Mouse (Mus musculus): Measurements from ENCODE around the gene Olfr113.
"Not testable (repeated sequence)": the region's sequence is repeated elsewhere in the genome, so short reads cannot be mapped to it uniquely, and the experiment has no call there.

Olfr113 gene
- long read RNA-seq, experiment 1: 0 reads
- long read RNA-seq, experiment 2: 0 reads

- intact Hi-C loops (cut with DNase I): no loop called here
These were observed at the start of gene Olfr113 for GRCm38 (mm10) chr17:37577563-37577962. TSS of gene Olfr113 (minus strand) at chr17:37577663.

- intact Hi-C loops (cut with DNase I): no loop called here
These were observed 49.5 kb upstream of the Olfr113 start, which contains the start of the genes Olfr115 and Olfr116 for GRCm38 (mm10) chr17:37627009-37627408. TSS of gene Olfr115 (minus strand) at chr17:37627109. TSS of gene Olfr116 (minus strand) at chr17:37627199.

- intact Hi-C loops (cut with DNase I): no loop called here
These were observed 15.2 kb upstream of the Olfr113 start, which contains the start of gene Olfr114 for GRCm38 (mm10) chr17:37592643-37593042. TSS of gene Olfr114 (minus strand) at chr17:37592743.

GRCm38 (mm10) chr17:37569351-37569750, 8.1 kb downstream of the Olfr113 start, which contains the start of gene Olfr112:
TSS of gene Olfr112 (minus strand) at chr17:37569451.
- intact Hi-C loops (cut with DNase I): no loop called here

- intact Hi-C loops (cut with DNase I): no loop called here
These were observed 18.4 kb downstream of the Olfr113 start for GRCm38 (mm10) chr17:37558913-37559615.

GRCm38 (mm10) chr17:37543800-37544435, 33.5 kb downstream of the Olfr113 start:
- intact Hi-C loops (cut with DNase I): no loop called here

GRCm38 (mm10) chr17:37541454-37542119, 35.9 kb downstream of the Olfr113 start:
- intact Hi-C loops (cut with DNase I): no loop called here

- intact Hi-C loops (cut with DNase I): not testable (repeated sequence)
These were observed 39.0 kb downstream of the Olfr113 start for GRCm38 (mm10) chr17:37538416-37538815.

- intact Hi-C loops (cut with DNase I): no loop called here
These were observed 42.3 kb downstream of the Olfr113 start for GRCm38 (mm10) chr17:37535173-37535572.

GRCm38 (mm10) chr17:37525427-37525826, 52.0 kb downstream of the Olfr113 start:
- intact Hi-C loops (cut with DNase I): not testable (repeated sequence)

GRCm38 (mm10) chr17:37524612-37525011, 52.9 kb downstream of the Olfr113 start:
- intact Hi-C loops (cut with DNase I): not testable (repeated sequence)

All from adrenal gland (tissue).